Mouse (Mus musculus) frontal cortex, postnatal 25 days (tissue): ENCODE results near the gene Tbc1d16.

Source experiments
- DNase-seq, 2 experiments: peaks; one replicate each; pipeline ENCODE4 v3.0.0; 2022; ENCODE audit warnings: low spot score in 2 of 2

Tbc1d16 gene

GRCm38 (mm10) chr11:119237007-119237406 lies 8.7 kb upstream of the Tbc1d16 start:
- DNase-seq, result no peak

DNA sequence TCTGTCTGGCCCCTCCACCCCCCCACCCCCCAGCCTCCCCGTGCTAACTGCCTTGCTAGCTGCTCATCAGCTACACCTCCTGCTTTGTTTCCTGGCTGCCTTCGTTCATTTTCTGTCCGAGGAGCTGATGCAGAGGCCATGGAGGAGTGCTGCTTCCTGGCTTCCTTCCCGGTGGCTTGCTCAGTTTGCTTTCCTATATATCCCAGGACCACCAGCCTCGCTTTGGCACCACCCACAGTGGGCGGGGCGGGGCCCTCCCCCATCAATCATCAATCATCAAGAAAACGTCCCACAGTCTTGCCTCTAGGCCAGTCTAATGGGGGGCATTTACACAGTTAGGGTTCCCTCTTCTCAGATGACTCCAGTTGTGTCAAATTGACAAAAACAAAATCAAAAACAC lies 8.1 kb upstream of the Tbc1d16 start:
- no peak for DNase-seq

GRCm38 (mm10) chr11:119235596-119235995 lies 7.3 kb upstream of the Tbc1d16 start:
- DNase-seq, result peak in 1 of 2 experiments; percentile 26

- no peak for DNase-seq
Observed at GRCm38 (mm10) chr11:119234770-119235169, 6.5 kb upstream of the Tbc1d16 start.

- peak; percentile 37 to 49 for DNase-seq
Observed at GRCm38 (mm10) chr11:119228846-119229626, 737 bp upstream of the Tbc1d16 start.

DNA sequence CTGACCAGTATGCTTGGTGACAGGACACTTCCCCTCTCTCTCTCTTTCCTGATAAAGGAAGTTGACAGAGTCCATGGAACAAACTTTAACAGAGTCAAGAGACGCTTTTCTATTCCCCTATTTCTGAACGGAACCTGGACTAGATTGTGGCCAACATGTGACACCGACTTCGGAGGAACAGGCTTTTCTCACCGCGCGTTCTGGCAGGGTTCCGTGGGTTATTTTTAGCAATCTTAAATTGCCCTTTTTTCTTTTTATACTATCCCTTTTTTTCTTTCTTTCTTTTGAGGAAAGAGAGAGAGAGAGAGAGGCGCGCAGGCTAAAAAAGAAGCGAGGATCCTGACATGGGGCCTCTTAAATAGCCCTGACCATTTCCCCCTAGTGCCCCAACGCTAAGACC lies 708 bp downstream of the Tbc1d16 start:
- no peak for DNase-seq

DNA sequence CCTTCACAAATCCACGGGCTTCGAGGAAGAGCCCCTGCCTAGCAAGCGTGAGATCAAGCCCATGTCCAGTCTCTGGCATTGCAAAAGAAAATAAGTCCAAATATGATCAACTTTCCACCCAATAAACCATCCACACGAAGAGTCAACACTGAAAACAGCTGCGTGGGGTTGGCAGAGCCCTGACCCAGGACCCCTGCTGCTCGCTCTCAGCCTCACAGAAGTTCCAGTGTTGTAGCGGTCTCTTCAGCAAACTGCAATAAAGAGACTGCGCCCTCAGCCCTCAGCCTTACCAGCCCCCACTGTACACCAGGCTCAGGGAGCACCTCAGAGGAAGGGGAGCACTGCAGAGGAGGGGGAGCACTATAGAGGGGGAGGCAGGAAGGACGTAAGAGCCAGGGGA lies 2.7 kb downstream of the Tbc1d16 start:
- DNase-seq, result no peak

- no peak for DNase-seq
Observed at GRCm38 (mm10) chr11:119224926-119225325, 3.4 kb downstream of the Tbc1d16 start.

DNA sequence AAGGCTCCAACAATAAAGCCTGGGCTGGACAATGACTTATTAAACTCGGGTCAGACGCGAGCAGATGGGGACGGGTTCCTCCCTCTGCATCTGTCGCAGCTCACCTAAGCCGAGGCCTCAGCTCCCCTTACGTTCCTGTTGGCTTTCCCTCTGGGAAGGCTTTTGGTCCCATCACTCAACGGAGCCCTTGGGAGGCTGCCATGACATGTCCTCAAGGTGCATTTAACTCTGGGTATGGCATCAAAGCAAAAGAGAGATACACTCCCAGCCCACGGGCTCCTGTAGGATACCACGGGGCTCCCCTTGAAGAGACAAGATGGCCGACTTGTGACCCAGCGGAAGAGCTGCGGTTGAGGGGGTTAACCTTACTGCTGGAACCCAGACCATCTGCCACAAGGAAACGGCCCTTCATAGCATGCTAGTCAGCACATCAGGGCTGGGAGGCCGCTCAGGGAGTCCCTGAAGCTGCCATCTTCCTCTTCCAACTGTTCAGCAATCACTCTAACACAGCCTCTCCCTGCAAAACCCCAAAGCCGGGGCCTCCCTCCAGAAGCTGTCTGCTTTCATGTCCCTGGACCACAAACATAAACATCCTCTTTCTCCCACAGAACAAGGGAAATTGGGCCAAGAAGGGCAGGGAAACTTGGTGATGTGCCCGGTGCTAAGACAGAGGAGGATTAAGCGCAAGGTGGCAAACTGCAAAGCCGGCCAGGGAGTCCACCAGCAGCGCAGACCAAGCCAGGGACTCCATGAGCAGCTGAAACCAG lies 5.0 kb downstream of the Tbc1d16 start:
- no peak for DNase-seq

- DNase-seq, result no peak
Observed at GRCm38 (mm10) chr11:119221812-119222510, 6.3 kb downstream of the Tbc1d16 start.

GRCm38 (mm10) chr11:119219816-119220465 lies 8.4 kb downstream of the Tbc1d16 start:
- DNase-seq, result peak in 1 of 2 experiments; percentile 40

GRCm38 (mm10) chr11:119217861-119218260 lies 10.4 kb downstream of the Tbc1d16 start:
- no peak for DNase-seq

GRCm38 (mm10) chr11:119215905-119216507 lies 12.3 kb downstream of the Tbc1d16 start:
- DNase-seq, result no peak

GRCm38 (mm10) chr11:119215038-119215904 lies 13.0 kb downstream of the Tbc1d16 start:
- no peak for DNase-seq

DNA sequence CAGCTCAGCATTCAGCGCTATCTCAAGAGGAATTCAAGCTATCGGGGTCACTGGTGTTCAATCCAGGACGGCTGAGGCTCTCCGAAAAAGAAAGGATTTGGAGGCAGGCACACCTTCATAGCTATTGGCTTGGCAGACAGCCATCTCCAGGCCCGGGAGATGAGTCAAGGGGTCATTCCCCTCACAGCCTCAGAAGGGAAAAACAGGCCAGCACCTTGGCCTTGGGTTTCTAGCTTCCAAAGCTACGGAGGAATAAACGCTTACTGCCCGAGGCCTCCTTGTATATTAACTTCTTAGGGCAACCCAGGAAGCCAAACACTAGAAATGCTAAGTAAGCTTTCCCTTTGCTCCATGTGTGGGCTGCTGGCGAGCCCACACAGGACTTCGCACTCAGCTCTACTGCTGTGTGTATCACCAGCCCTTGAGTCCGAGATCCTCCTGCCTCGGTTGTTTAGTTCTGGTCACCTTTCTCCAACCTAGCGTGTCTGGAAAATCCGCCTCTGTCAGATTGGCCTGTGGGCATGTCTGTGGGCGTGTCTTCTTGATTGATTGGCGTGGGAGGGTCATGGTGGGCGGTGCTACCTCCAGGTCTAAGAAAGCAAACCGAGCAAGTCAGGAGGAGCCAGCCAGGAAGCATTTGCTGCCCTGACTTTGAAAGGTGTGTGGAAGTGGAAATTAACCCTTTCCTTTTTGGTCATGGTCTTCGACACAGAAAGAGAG lies 15.0 kb downstream of the Tbc1d16 start:
- DNase-seq, result no peak

- no peak for DNase-seq
Observed at GRCm38 (mm10) chr11:119211604-119212309, 16.5 kb downstream of the Tbc1d16 start.

- DNase-seq, result peak in 1 of 2 experiments; percentile 55
Observed at GRCm38 (mm10) chr11:119210321-119211100, 17.8 kb downstream of the Tbc1d16 start.

GRCm38 (mm10) chr11:119209371-119210025 lies 18.8 kb downstream of the Tbc1d16 start:
- no peak for DNase-seq
